Mouse (Mus musculus) v-Abl transformed pro-B cells (cell line): ENCODE measurements around the gene Rai2.

Experiments used
- in situ Hi-C, 2 experiments: fragments of 400-800 bp; cut with MboI; formaldehyde crosslinking; loops; one replicate each; pipeline ENCODE4 v1.15.1; 2025; ENCODE audit not compliant: unreplicated experiment in 2 of 2

Rai2 gene

DNA sequence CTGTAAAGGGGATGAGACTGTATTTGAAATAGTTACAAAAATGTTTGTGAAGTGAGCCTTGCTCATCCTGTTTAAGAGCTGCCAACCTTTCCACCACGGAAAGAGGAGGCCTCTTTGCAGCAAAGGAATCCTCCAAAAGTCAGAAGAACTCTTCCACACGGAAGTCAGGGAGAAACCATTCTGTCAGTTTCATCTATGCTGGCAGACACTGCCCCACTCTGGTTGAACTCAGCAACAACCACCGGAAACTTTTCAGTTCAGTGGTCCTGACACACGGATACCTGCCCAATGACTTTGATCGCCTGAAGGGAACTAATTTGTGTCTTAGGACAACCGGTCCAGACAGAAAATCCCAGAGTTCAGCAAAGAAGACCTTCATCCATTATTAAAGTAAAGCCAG, 73.3 kb downstream of the Rai2 start:
- in situ Hi-C loops, result no loop called here

DNA sequence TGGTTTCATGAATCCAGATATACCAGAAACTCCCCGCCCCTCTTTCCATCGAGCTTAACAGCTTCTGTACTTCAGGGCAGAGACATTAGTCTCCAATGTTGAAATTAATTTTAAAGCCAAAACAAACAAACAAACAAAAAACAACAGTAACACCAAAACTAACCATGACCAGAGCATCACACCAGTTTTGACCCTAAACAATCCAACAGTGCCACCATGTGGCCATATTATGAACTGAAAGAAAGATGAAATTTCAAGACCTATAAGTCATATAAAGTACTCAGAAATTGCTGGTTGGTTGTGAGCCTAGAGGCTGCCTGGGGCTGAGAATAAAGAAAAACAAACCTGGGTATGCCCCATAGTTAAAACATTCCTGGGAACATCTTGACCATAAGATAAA, 109.3 kb downstream of the Rai2 start:
- in situ Hi-C loops, result loop anchor here (5.0 kb wide), 1 partner anchor 429 kb away; no protein-coding TSS in a partner anchor
